Mouse (Mus musculus) layer of hippocampus, adult 11-12 months (tissue): ENCODE measurements at regions not wholly inside any gene's neighbourhood (a gene's known extent, or its start where the extent isn't known, plus 50 kb on each side); places are given as distances from the start of the nearest gene placed in this dataset.

Source experiments
- DNase-seq: peaks from one replicate; pipeline ENCODE4 v3.0.0; 2022; ENCODE audit warnings: low spot score

DNA sequence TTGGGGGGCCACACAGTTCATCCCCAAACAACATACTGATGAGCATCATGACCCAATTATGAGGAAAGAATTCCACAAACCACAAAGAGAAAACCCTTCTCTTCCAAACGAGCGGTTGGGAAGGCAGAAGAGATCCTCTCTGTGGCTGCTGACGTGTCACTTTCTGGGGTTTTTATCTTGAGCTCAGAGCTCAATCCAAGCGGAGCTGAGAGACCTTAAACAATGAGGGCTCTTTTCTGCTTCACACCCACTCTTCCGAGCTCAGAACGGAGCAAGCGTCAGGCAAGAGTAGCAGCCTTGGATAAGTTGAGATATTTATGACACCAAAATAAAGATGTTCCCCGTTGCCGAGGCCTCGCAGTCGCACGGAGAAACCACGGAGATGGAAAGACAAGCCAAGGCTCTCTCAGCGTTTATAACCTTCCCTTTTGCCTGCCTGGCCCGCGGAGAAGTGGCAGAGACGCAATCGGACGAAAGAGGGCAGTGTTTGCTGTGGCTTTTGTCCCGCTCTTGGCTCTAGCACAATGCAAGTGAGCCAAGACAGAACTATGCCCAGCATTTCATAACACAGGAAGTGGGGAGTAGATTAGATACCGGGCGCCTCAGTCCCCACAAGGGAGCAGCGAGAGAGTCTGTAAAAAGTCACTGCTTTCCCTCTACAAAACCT lies 100.7 kb downstream of the Chic2 start:
- DNase-seq = peak; percentile 86

DNA sequence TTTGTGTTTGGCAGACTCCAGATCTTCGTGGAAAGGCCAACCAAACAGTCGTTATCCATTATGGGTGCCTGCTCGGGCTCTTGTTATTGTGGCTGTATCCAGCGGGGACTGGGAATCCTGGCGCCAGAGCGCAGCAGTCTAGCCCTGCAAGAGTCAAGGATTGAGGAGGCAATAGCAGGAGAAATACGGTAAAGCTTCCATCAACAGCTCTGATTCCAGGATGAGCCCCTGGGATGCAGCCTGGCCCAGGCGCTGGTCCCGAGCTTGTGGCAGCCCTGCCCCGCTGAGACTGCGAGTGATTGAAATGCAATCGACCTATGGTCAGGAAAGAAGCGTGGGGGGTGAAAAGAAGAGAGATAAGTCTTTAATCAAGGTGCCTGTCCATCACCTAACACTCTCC lies 103.1 kb downstream of the Chic2 start:
- no peak for DNase-seq

DNA sequence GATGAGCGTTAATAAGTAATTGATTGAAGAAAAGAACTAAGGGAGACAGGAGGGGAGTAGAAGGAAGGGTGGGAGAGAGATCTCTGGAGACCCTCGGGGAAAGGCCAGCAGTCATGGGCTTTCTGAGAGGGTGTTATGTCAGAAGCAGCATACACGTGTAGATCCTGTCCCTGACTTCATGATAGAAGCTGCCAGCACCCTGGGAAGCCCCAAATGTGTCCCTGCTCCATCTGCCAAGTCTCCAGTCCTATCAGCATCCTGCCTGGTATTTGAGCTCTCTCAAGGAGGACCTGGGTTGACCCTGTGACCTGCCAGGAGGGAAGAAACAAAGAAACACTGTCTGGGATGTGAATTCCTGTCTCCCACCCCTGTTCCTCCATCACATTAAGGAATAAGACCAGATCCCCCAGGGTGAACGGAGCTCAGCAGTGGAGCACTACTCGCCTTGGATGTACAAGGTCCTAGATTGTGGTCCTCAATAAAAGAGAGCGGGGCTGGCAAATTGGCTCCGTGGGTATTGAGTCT lies 107.1 kb downstream of the Chic2 start:
- no peak for DNase-seq

- DNase-seq = no peak
Observed at GRCm38 (mm10) chr5:74936087-74936486, 108.5 kb downstream of the Chic2 start.

DNA sequence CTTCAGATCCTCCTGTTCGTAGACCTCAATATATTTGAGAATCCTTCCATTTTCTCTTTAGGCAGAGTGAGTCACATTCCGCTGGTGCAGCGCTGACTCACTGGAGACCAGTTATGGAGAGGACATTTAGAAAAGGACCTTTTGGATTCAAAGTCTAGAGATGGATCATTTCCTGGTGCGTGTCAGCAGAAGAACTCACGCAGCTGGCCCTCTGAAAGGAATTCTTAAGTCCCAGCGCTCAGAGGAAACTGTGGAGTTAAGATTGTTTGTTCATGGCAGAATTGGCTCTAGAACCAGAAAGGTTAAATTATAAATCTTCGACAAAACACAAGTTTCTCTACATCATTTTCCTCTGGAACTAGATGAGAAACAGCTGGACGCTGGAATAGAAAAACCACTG lies 108.9 kb downstream of the Chic2 start:
- no peak for DNase-seq

DNA sequence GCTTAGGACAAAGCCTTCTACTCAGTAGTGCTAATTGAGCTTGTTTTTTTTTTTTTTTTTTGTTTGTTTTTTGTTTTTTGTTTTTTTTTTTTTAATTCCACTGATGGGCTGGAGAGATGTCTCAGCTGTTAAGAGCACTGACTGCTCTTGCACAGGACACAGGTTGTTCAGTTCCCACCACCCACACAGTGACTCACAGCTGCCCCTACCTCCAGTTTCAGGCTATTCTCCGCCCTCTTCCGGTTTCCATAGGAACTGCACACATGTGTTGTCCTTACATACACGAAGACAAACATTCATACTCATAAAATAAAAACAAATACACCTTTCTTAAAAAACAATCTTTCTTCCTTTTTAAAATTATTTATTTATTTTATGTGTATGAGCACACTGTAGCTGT lies 111.3 kb downstream of the Chic2 start:
- no peak for DNase-seq

GRCm38 (mm10) chr5:74932206-74932605 lies 112.4 kb downstream of the Chic2 start:
- DNase-seq = no peak

- no peak for DNase-seq
Observed at GRCm38 (mm10) chr5:74931765-74932164, 112.8 kb downstream of the Chic2 start.

- no peak for DNase-seq
Observed at GRCm38 (mm10) chr5:74927543-74927942, 117.0 kb downstream of the Chic2 start.

DNA sequence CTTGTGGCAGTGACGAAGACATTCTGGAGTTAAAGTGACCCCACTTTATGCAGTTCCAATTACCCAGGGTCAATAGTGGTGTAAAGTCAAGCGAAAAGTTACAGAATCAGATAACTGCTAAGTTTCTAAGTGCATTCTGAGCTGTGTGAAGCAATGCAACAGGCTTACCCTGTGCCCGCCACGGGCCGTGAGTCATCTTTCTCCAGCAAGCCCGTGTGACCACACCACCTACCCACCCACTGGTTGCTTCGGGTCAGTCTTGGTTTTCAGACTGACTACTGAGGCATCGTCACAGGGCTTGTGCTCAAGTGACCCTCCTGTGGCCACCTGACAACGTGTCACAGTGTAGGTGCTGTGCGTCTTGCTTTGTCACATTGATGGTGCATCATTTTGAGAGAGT lies 118.8 kb downstream of the Chic2 start:
- no peak for DNase-seq

GRCm38 (mm10) chr5:74924031-74924533 lies 120.5 kb downstream of the Chic2 start:
- DNase-seq = no peak

DNA sequence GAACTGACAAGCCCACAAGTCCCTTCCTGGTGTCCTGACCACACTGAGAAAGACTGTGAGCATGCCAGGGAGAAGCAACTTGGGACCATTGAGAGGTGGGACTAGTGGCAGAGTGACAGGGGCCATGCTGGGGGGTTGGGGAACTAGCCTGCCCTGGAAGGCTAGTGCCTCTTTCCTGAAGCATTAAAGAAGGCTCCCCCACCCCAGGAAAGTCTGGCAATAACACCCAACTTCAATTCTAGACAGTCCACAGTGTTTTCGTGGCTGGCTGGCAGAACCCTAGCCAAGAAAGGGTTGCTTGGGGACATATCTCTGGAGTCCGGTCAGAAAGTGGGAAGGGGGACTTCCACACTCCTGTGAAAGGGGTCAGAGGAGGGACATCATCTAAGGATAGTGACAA lies 121.2 kb downstream of the Chic2 start:
- DNase-seq = no peak

DNA sequence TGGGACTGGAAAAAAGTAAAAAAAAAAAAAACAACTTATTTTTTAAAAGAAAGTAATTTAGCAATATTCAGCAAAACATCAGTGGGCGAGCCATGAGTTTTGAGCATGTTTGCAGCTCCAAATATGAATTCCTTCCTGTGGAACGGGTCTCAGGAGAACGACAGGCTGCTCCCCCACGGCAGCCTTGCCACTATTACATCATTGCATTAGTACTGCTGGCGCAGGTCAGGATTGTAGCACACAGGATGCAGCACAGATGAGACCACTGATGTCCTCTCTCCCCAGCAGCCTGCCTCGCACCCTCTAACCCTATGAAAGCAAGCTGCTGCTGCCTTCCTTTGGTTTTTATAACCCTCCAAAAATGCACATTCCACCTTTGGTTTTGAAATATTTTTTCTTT lies 121.7 kb downstream of the Chic2 start:
- no peak for DNase-seq

GRCm38 (mm10) chr5:74920939-74921338 lies 123.6 kb downstream of the Chic2 start:
- DNase-seq = no peak

DNA sequence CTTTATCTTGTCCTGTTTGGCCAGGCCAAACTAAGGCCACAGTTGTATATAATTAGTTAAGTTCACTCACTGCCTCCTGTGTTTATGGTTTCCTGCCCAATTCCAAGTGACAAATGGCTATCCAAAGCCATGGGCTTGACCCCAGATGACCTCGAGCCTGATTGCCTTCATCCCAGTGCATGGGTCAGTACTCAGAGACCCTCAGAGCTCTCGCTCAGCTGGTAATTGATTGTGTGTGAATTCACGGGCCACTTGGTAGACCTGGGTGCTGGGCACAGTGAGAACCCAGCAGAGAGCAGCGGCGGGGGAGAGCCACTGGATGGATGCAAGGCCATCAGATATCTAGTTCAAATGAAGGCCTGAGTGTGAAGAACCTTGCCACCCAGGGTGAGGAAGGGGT lies 124.1 kb downstream of the Chic2 start:
- no peak for DNase-seq

GRCm38 (mm10) chr5:74905504-74906061 lies 139.0 kb downstream of the Chic2 start:
- DNase-seq = no peak

GRCm38 (mm10) chr5:74904927-74905503 lies 139.6 kb downstream of the Chic2 start:
- DNase-seq = no peak

- no peak for DNase-seq
Observed at GRCm38 (mm10) chr5:74904327-74904726, 140.2 kb downstream of the Chic2 start.

DNA sequence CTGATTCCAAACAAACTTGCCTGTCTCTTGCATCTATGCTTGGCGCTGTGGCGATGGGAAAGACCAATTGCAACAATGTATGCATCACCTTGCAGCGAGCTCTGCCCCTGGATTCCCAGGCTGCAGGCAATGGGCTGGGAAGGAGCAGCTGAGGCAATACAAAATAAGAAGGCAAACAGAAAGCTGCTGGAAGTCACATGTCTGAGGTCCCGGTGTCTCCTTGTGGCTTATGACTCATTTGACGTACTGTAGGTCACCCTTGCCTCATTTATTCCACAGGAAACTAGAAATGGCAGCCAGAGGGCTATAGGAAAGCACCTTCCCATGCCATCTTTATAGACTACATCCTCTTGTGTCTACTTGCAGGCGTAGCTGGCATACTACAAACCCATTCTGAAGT lies 140.9 kb downstream of the Chic2 start:
- DNase-seq = no peak

DNA sequence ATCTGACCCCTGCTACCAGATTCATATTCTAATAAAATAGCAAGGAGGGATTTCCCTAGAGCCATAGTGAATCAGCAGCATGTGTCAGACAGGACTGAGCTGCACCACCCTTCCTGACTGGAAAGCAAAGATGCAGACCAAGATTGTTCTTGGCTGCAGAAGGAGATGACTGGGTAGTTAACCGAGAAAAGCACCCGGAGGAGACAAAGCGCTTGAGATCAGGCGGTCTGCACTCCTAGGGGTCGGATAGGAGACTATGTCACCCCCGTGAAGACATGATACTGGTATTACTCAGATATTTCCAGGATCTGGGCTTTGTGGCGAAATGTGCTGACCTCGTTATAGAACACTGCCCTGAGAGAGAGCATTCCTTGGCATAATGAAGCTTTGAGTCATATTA lies 147.4 kb downstream of the Chic2 start:
- DNase-seq = no peak

GRCm38 (mm10) chr5:74893276-74893675 lies 151.3 kb downstream of the Chic2 start:
- no peak for DNase-seq

- DNase-seq = no peak
Observed at GRCm38 (mm10) chr5:74891541-74891940, 153.0 kb downstream of the Chic2 start.

DNA sequence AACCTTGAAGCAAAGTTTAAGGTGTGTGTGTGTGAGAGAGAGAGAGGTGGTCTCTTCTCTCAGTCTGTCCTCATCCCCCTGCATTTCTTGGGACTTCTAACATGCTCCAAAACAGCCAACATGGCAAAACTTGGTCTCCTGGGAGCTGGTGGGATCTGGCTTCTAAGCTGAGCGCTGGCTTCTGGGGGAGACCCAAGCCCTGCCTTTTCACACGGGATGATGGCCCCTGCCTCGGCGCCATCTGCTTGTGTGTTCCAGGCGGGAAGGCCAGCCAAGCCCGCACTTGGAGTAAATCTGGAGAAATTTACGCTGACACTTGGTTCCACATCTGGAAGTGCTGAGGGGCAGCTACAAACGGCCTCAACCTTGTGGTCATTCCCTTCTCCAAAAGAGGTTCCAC lies 155.6 kb downstream of the Chic2 start:
- no peak for DNase-seq
